8 mouse cellular contexts compared by ENCODE assay signal in genomic region chr19:6996006-6996405, GRCm38 (mm10). TPM values are rescaled to one million over a fixed set of nuclear protein-coding genes. Genes with fewer than 3 reads are reported as not detected.
DNase-seq lines count a peak whose midpoint lies in the region; ATAC-seq and TF ChIP-seq lines count a peak whose summit lies in the region.

Gene Nudt22 (minus strand): TSS chr19:6996117.
Gene Trpt1 (plus strand): TSS chr19:6996131.

- peak within 1 kb of the TSS; percentile 71 for H3K4me3 ChIP-seq in erythroblast, embryonic 14.5 days (replicated peaks)
- H3K4me3 ChIP-seq in heart, embryonic 12.5 days, result peak within 1 kb of the TSS; percentile 61
- H3K4me3 ChIP-seq in kidney, postnatal 0 days (replicated peaks; ENCODE audit: low read depth, low read length), result peak within 1 kb of the TSS; percentile 56
- peak within 1 kb of the TSS; percentile 67 for H3K4me3 ChIP-seq in liver, embryonic 15.5 days (replicated peaks)
- H3K4me3 ChIP-seq in neural tube, embryonic 12.5 days, result peak within 1 kb of the TSS; percentile 50
- H3K4me3 ChIP-seq in stomach, postnatal 0 days (ENCODE audit: low read depth, low read length), result peak within 1 kb of the TSS; percentile 61

- H3K9me3 ChIP-seq in erythroblast, embryonic 14.5 days (ENCODE audit: control insufficient read depth, low read length), result no peaks in the 10 kb centered on the region
- 0 out of 2 replicates have a peak, but pooled peaks cover 15% of the 10 kb centered on the region for H3K9me3 ChIP-seq in heart, embryonic 12.5 days (replicated peaks)
- H3K9me3 ChIP-seq in kidney, postnatal 0 days (replicated peaks; ENCODE audit: low read length), result no peaks in the 10 kb centered on the region
- no peaks in the 10 kb centered on the region for H3K9me3 ChIP-seq in liver, embryonic 15.5 days (replicated peaks)
- H3K9me3 ChIP-seq in neural tube, embryonic 12.5 days, result no peaks in the 10 kb centered on the region
- H3K9me3 ChIP-seq in stomach, postnatal 0 days (ENCODE audit: control insufficient read depth, low read length), result no peaks in the 10 kb centered on the region

- peak within 1 kb of the TSS; percentile 67 for H3K27ac ChIP-seq in heart, embryonic 12.5 days (ENCODE audit: poor library complexity, severe bottlenecking)
- H3K27ac ChIP-seq in kidney, postnatal 0 days, result peak within 1 kb of the TSS; percentile 84
- peak within 1 kb of the TSS; percentile 67 for H3K27ac ChIP-seq in liver, embryonic 15.5 days (replicated peaks)
- H3K27ac ChIP-seq in neural tube, embryonic 12.5 days, result peak within 1 kb of the TSS; percentile 23; the same call in 1 of the 2 replicates
- peak within 1 kb of the TSS; percentile 75 for H3K27ac ChIP-seq in stomach, postnatal 0 days (replicated peaks)

- H3K36me3 ChIP-seq in erythroblast, embryonic 14.5 days (ENCODE audit: control insufficient read depth), result peaks cover 42% of the 10 kb centered on the region
- peaks cover 26% of the 10 kb centered on the region for H3K36me3 ChIP-seq in heart, embryonic 12.5 days
- H3K36me3 ChIP-seq in kidney, postnatal 0 days (ENCODE audit: insufficient read depth, low read length), result peaks cover 11% of the 10 kb centered on the region; the same call in 1 of the 2 replicates
- H3K36me3 ChIP-seq in liver, embryonic 15.5 days (replicated peaks), result peaks cover 37% of the 10 kb centered on the region
- H3K36me3 ChIP-seq in neural tube, embryonic 12.5 days, result peaks cover 25% of the 10 kb centered on the region
- H3K36me3 ChIP-seq in stomach, postnatal 0 days (ENCODE audit: control insufficient read depth, insufficient read depth, low read length), result 0 out of 2 replicates have a peak, but pooled peaks cover 4% of the 10 kb centered on the region

- peak; percentile 81 for DNase-seq in CD4-positive helper T cell, adult 2 months (ENCODE audit: low read depth, low spot score)
- DNase-seq in brain, adult 2 months (ENCODE audit: low read depth, low spot score), result peak; percentile 96
- peak; percentile 96 for DNase-seq in kidney, postnatal 0 days (ENCODE audit: low spot score)
- DNase-seq in stomach, postnatal 0 days (ENCODE audit: low spot score), result peak; percentile 92

- TF ChIP-seq EP300 in stomach, postnatal 0 days (optimal IDR thresholded peaks at IDR 0.05), result no peak

- WGBS in heart, embryonic 12.5 days, result under 1% methylated on average over 24 of the region's 24 CpGs
- under 1% methylated on average over 24 of the region's 24 CpGs for WGBS in kidney, postnatal 0 days
- WGBS in liver, embryonic 15.5 days (ENCODE audit: insufficient replicate concordance), result under 1% methylated on average over 24 of the region's 24 CpGs
- WGBS in neural tube, embryonic 12.5 days, result under 1% methylated on average over 24 of the region's 24 CpGs
- 0% methylated on average over 24 of the region's 24 CpGs for WGBS in stomach, postnatal 0 days

- no peak for TF ChIP-seq CTCF in kidney, postnatal 0 days (IDR thresholded peaks at IDR 0.05; ENCODE audit: low read depth)
- no peak for TF ChIP-seq CTCF in stomach, postnatal 0 days (IDR thresholded peaks at IDR 0.05; ENCODE audit: low read depth)

- H3K27me3 ChIP-seq in erythroblast, embryonic 14.5 days (ENCODE audit: control insufficient read depth), result no peaks in the 10 kb centered on the region
- H3K27me3 ChIP-seq in heart, embryonic 12.5 days (replicated peaks), result no peaks in the 10 kb centered on the region
- H3K27me3 ChIP-seq in kidney, postnatal 0 days (ENCODE audit: insufficient read depth, low read length), result no peaks in the 10 kb centered on the region
- no peaks in the 10 kb centered on the region for H3K27me3 ChIP-seq in liver, embryonic 15.5 days
- no peaks in the 10 kb centered on the region for H3K27me3 ChIP-seq in neural tube, embryonic 12.5 days (replicated peaks)
- H3K27me3 ChIP-seq in stomach, postnatal 0 days (ENCODE audit: control insufficient read depth, insufficient read depth, low read length), result no peaks in the 10 kb centered on the region

- peaks cover 64% of the 10 kb centered on the region for H3K4me1 ChIP-seq in erythroblast, embryonic 14.5 days (ENCODE audit: control insufficient read depth)
- H3K4me1 ChIP-seq in heart, embryonic 12.5 days (replicated peaks), result peaks cover 41% of the 10 kb centered on the region
- H3K4me1 ChIP-seq in kidney, postnatal 0 days (replicated peaks; ENCODE audit: insufficient read depth, low read length), result peaks cover 31% of the 10 kb centered on the region
- peaks cover 49% of the 10 kb centered on the region for H3K4me1 ChIP-seq in liver, embryonic 15.5 days (replicated peaks)
- H3K4me1 ChIP-seq in neural tube, embryonic 12.5 days, result peaks cover 39% of the 10 kb centered on the region
- peaks cover 12% of the 10 kb centered on the region for H3K4me1 ChIP-seq in stomach, postnatal 0 days (replicated peaks; ENCODE audit: control insufficient read depth, insufficient read depth)

- peak; percentile 73 for ATAC-seq in heart, embryonic 12.5 days (ENCODE audit: insufficient number of reproducible peaks, low FRiP score)
- peak; percentile 71 for ATAC-seq in kidney, postnatal 0 days (replicated peaks; ENCODE audit: low FRiP score, low read depth)
- ATAC-seq in liver, embryonic 15.5 days (ENCODE audit: insufficient read depth), result peak; percentile 63
- peak; percentile 56 for ATAC-seq in neural tube, embryonic 12.5 days (ENCODE audit: low FRiP score, low read depth)
- ATAC-seq in stomach, postnatal 0 days (ENCODE audit: low FRiP score, low TSS enrichment), result peak; percentile 79

- peak within 1 kb of the TSS; percentile 81 for H3K9ac ChIP-seq in heart, embryonic 12.5 days
- peak within 1 kb of the TSS; percentile 70 for H3K9ac ChIP-seq in kidney, postnatal 0 days (ENCODE audit: low read depth, low read length)
- peak within 1 kb of the TSS; percentile 67 for H3K9ac ChIP-seq in liver, embryonic 15.5 days
- H3K9ac ChIP-seq in neural tube, embryonic 12.5 days, result peak within 1 kb of the TSS; percentile 71
- peak within 1 kb of the TSS; percentile 75 for H3K9ac ChIP-seq in stomach, postnatal 0 days (ENCODE audit: low read length)

- peak within 1 kb of the TSS; percentile 82 for H3K4me2 ChIP-seq in heart, embryonic 12.5 days
- peak within 1 kb of the TSS; percentile 90 for H3K4me2 ChIP-seq in kidney, postnatal 0 days (ENCODE audit: low read length)
- peak within 1 kb of the TSS; percentile 92 for H3K4me2 ChIP-seq in liver, embryonic 15.5 days
- H3K4me2 ChIP-seq in neural tube, embryonic 12.5 days (replicated peaks), result peak within 1 kb of the TSS; percentile 75
- peak within 1 kb of the TSS; percentile 93 for H3K4me2 ChIP-seq in stomach, postnatal 0 days (replicated peaks; ENCODE audit: low read depth)

RNA-seq across cellular contexts. Expression of gene Nudt22, which starts in this region (rescaled TPM):
- 1.1 and 1.8 TPM in 2 replicates for polyA plus RNA-seq in erythroblast, embryonic 14.5 days (2012)
- 22.4 and 23.6 TPM in 2 replicates for polyA plus RNA-seq in heart, embryonic 12.5 days (2016; fragmentation: Nextera tagmentation; extraction: Ambion mirVana)
- 39.0 and 40.8 TPM in 2 replicates for polyA plus RNA-seq in kidney, postnatal 0 days (2015; fragmentation: Nextera tagmentation; extraction: Ambion mirVana)
- polyA plus RNA-seq in liver, embryonic 15.5 days (2015; fragmentation: Nextera tagmentation; extraction: Ambion mirVana), result 9.5 and 10.4 TPM in 2 replicates
- 19.5 and 25.2 TPM in 2 replicates for polyA plus RNA-seq in neural tube, embryonic 12.5 days (2016; fragmentation: Nextera tagmentation; extraction: Ambion mirVana)
- polyA plus RNA-seq in stomach, postnatal 0 days (2015; fragmentation: Nextera tagmentation; extraction: Ambion mirVana), result 21.1 and 21.2 TPM in 2 replicates

RNA-seq across cellular contexts. Expression of gene Trpt1, which starts in this region (rescaled TPM):
- polyA plus RNA-seq in erythroblast, embryonic 14.5 days (2012), result 0.10 and 0.16 TPM in 2 replicates
- polyA plus RNA-seq in heart, embryonic 12.5 days (2016; fragmentation: Nextera tagmentation; extraction: Ambion mirVana), result 13.3 and 14.3 TPM in 2 replicates
- polyA plus RNA-seq in kidney, postnatal 0 days (2015; fragmentation: Nextera tagmentation; extraction: Ambion mirVana), result 14.5 and 14.7 TPM in 2 replicates
- 1.6 and 2.3 TPM in 2 replicates for polyA plus RNA-seq in liver, embryonic 15.5 days (2015; fragmentation: Nextera tagmentation; extraction: Ambion mirVana)
- polyA plus RNA-seq in neural tube, embryonic 12.5 days (2016; fragmentation: Nextera tagmentation; extraction: Ambion mirVana), result 12.7 and 13.7 TPM in 2 replicates
- polyA plus RNA-seq in stomach, postnatal 0 days (2015; fragmentation: Nextera tagmentation; extraction: Ambion mirVana), result 10.0 and 10.1 TPM in 2 replicates

Comparison
In these comparisons a context has a peak if more than half of its experiments do, and no peak if none do; other contexts are left out.
1. Peak in every context shown above with its lines: DNase-seq, ATAC-seq, H3K4me3 ChIP-seq and H3K27ac ChIP-seq.
2. H3K27ac ChIP-seq: peak in every context shown above with its lines; median percentile 84 in kidney, postnatal 0 days; 75 in stomach, postnatal 0 days; 67 in heart, embryonic 12.5 days; 67 in liver, embryonic 15.5 days; 23 in neural tube, embryonic 12.5 days.